Mouse (Mus musculus): ENCODE measurements around the gene Myo18b.

DNA sequence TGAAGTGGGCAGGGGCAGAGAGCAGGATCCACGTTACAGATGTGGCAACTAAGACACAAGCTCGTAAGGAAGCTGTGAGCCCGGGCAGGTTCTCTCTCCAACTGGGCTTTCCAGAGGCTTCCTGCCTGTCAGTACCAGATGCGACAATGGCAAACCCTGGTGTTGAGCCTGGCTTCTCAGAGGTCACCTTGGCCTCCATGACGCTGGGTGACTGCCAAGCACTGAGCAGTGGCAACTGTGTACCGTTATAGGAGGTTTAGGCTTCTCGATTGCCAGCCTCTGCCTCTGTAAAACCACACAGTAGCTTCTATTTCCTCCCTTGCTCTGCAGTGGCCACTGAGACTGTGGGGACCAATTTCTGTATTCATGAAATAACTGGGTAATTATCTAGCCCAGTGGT, 81.1 kb downstream of the Myo18b start:
- no peak for TF ChIP-seq CTCF (IDR thresholded peaks at IDR 0.05; ENCODE audit: control insufficient read depth, insufficient read depth, insufficient replicate concordance, low read depth, low read length)
- no peak for TF ChIP-seq POLR2A (IDR thresholded peaks at IDR 0.05; ENCODE audit: control insufficient read depth, low read depth, low read length)
